Mouse (Mus musculus): ENCODE measurements around the gene Stum. TPM values are rescaled to one million over a fixed set of nuclear protein-coding genes. Genes with fewer than 3 reads are reported as not detected.

Stum gene
- polyA plus RNA-seq, 1 experiment from 2014 or later, result 4.3 TPM

DNA sequence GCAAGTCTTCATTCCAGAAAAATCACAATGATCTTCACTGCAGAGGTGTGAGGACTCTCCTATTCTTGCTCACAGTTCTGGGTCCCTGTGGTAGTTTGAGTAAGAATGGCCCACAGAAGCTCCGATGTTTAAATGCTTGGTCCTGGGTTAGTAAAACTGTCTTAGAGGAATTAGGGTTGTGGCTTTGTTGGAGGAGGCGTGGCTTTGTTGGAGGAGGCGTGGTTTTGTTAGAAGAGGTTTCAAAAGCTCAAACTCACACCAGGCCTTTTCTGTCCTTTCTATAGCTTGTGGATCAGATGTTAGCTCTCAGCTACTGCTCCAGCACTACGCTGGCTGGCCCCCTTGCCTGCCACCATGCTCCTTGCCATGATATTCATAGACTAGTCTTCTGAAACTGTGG is 27.6 kb upstream of the Stum start:
- no peak overlapping the region for H3K4me3 ChIP-seq
- H3K9me3 ChIP-seq, result no peaks in the 10 kb centered on the region
- no peak for ATAC-seq (ENCODE audit: low FRiP score)
- no peaks in the 10 kb centered on the region for H3K4me1 ChIP-seq (replicated peaks)
- no peak overlapping the region for H3K4me2 ChIP-seq
- no peak overlapping the region for H3K9ac ChIP-seq
- H3K36me3 ChIP-seq, result no peaks in the 10 kb centered on the region
- H3K27ac ChIP-seq, result no peak overlapping the region
- WGBS, result 63% methylated on average over 4 of the region's 4 CpGs
- H3K27me3 ChIP-seq, result no peaks in the 10 kb centered on the region

- ATAC-seq (ENCODE audit: low FRiP score), result no peak
- WGBS, result 63% methylated on average over 15 of the region's 15 CpGs
These were observed 27.1 kb upstream of the Stum start for GRCm38 (mm10) chr1:180510442-180510841.

DNA sequence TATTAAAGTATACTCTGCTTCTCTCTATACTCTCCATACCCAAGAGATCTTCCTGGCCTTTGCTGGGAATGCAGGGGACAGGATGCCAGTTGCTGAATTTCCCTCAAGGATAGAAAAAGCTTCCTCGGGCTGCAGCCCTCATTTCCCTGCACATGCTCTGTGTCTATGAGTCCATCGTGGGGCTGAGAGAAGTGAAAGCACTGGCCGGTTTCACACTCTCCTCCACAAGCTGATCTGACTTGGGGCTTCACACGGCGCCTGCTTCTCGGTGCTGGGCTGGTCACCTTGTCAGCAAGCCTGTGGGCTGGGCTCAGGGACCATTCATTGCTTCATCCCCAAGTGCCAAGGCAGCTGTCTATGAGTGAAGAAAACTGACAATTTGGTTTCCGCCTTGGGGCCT is 25.4 kb upstream of the Stum start:
- H3K27me3 ChIP-seq, result no peaks in the 10 kb centered on the region
- H3K4me3 ChIP-seq, result no peak overlapping the region
- no peaks in the 10 kb centered on the region for H3K4me1 ChIP-seq (replicated peaks)
- H3K4me2 ChIP-seq, result no peak overlapping the region
- no peaks in the 10 kb centered on the region for H3K36me3 ChIP-seq
- 77% methylated on average over 7 of the region's 7 CpGs for WGBS
- no peak for ATAC-seq (ENCODE audit: low FRiP score)
- H3K9ac ChIP-seq, result no peak overlapping the region
- H3K9me3 ChIP-seq, result no peaks in the 10 kb centered on the region
- no peak overlapping the region for H3K27ac ChIP-seq

More at GRCm38 (mm10) chr1:180510442-180510841, 27.1 kb upstream of the Stum start:
- H3K27ac ChIP-seq, result no peak overlapping the region
- no peaks in the 10 kb centered on the region for H3K9me3 ChIP-seq
- no peak overlapping the region for H3K4me2 ChIP-seq
- H3K27me3 ChIP-seq, result no peaks in the 10 kb centered on the region
- H3K4me3 ChIP-seq, result no peak overlapping the region
- no peaks in the 10 kb centered on the region for H3K4me1 ChIP-seq (replicated peaks)
- no peak overlapping the region for H3K9ac ChIP-seq
- no peaks in the 10 kb centered on the region for H3K36me3 ChIP-seq

DNA sequence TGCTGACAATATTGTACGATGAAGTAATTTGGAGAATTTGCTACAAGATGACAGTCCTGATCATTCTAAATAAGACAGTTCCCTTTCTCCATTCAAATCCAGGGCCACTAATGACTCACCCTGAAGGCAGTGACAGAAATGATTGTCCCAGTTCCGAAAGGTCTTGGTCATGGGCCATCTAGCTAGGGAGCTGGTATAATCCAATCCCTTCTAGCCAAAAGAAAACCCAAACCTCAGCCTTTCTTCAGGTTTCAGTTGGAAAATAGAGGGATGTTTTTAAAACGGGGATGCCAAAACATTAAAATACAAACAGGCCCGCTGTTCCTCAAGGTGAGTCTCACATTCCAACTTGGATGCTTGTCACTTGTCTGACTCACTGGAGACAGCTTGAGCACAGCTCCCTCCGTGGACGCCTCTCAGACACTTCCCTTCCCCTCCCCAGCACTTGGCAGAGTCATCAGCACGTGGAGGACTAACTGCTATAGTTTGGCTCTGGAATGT is 24.0 kb upstream of the Stum start:
- Histone ChIP-seq H3K4me2 (no peak overlapping the region), H3K27me3 (no peaks in the 10 kb centered on the region), H3K36me3 (no peaks in the 10 kb centered on the region), H3K9me3 (no peaks in the 10 kb centered on the region), H3K27ac (no peak overlapping the region), H3K9ac (no peak overlapping the region), H3K4me1 (replicated peaks) (no peaks in the 10 kb centered on the region), H3K4me3 (no peak overlapping the region)
- 85% methylated on average over 7 of the region's 7 CpGs for WGBS
- ATAC-seq (ENCODE audit: low FRiP score), result no peak

GRCm38 (mm10) chr1:180506341-180506740 is 23.0 kb upstream of the Stum start:
- no peaks in the 10 kb centered on the region for H3K9me3 ChIP-seq
- H3K36me3 ChIP-seq, result no peaks in the 10 kb centered on the region
- H3K4me1 ChIP-seq (replicated peaks), result no peaks in the 10 kb centered on the region
- H3K9ac ChIP-seq, result no peak overlapping the region
- H3K27ac ChIP-seq, result no peak overlapping the region
- 89% methylated on average over 7 of the region's 7 CpGs for WGBS
- H3K4me2 ChIP-seq, result no peak overlapping the region
- H3K27me3 ChIP-seq, result no peaks in the 10 kb centered on the region
- ATAC-seq (ENCODE audit: low FRiP score), result no peak
- no peak overlapping the region for H3K4me3 ChIP-seq

GRCm38 (mm10) chr1:180504899-180505298 is 21.6 kb upstream of the Stum start:
- Histone ChIP-seq H3K9ac (no peak overlapping the region), H3K9me3 (no peaks in the 10 kb centered on the region), H3K27ac (no peak overlapping the region), H3K36me3 (no peaks in the 10 kb centered on the region), H3K27me3 (no peaks in the 10 kb centered on the region), H3K4me3 (no peak overlapping the region), H3K4me2 (no peak overlapping the region), H3K4me1 (replicated peaks) (no peaks in the 10 kb centered on the region)
- ATAC-seq (ENCODE audit: low FRiP score), result no peak
- 78% methylated on average over 5 of the region's 5 CpGs for WGBS

- Histone ChIP-seq H3K4me1 (replicated peaks) (no peaks in the 10 kb centered on the region), H3K9me3 (no peaks in the 10 kb centered on the region), H3K9ac (no peak overlapping the region), H3K4me3 (no peak overlapping the region), H3K4me2 (no peak overlapping the region), H3K27ac (no peak overlapping the region), H3K36me3 (no peaks in the 10 kb centered on the region), H3K27me3 (no peaks in the 10 kb centered on the region)
- ATAC-seq (ENCODE audit: low FRiP score), result no peak
- 62% methylated on average over 5 of the region's 5 CpGs for WGBS
These were observed 20.2 kb upstream of the Stum start for GRCm38 (mm10) chr1:180503484-180503883.

GRCm38 (mm10) chr1:180502566-180502965 is 19.3 kb upstream of the Stum start:
- ATAC-seq (ENCODE audit: low FRiP score), result no peak
- H3K4me3 ChIP-seq, result no peak overlapping the region
- no peaks in the 10 kb centered on the region for H3K27me3 ChIP-seq
- H3K27ac ChIP-seq, result no peak overlapping the region
- no peaks in the 10 kb centered on the region for H3K4me1 ChIP-seq (replicated peaks)
- no peak overlapping the region for H3K4me2 ChIP-seq
- no peak overlapping the region for H3K9ac ChIP-seq
- H3K36me3 ChIP-seq, result no peaks in the 10 kb centered on the region
- no peaks in the 10 kb centered on the region for H3K9me3 ChIP-seq
- WGBS, result 72% methylated on average over 4 of the region's 4 CpGs

DNA sequence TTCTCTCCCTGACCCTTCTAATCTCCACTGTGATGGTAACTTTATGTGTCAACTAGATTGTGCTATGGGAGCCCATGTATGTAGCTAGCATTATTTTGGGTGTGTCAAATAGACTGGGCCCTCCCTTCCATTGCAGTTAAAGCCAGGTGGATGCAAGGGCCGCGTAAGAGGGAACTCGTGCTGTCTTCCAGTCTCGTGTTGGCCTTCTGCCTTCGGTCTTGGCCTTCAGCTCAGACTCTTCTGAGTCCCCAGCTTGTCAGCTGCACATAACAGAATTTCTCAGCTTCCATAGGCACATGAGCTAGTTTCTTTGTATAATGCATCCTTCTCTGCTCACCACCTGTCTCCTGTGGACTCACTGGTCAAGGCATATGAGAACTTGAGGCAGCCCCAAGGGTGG is 17.3 kb upstream of the Stum start:
- Histone ChIP-seq H3K36me3 (no peaks in the 10 kb centered on the region), H3K4me2 (no peak overlapping the region), H3K9ac (no peak overlapping the region), H3K27ac (no peak overlapping the region), H3K4me1 (replicated peaks) (no peaks in the 10 kb centered on the region), H3K9me3 (no peaks in the 10 kb centered on the region), H3K4me3 (no peak overlapping the region), H3K27me3 (no peaks in the 10 kb centered on the region)
- no peak for ATAC-seq (ENCODE audit: low FRiP score)
- 96% methylated on average over 5 of the region's 5 CpGs for WGBS

- Histone ChIP-seq H3K4me2 (no peak overlapping the region), H3K27me3 (no peaks in the 10 kb centered on the region), H3K9ac (no peak overlapping the region), H3K4me3 (no peak overlapping the region), H3K27ac (no peak overlapping the region), H3K36me3 (no peaks in the 10 kb centered on the region), H3K9me3 (no peaks in the 10 kb centered on the region), H3K4me1 (replicated peaks) (no peaks in the 10 kb centered on the region)
- WGBS, result 63% methylated on average over 4 of the region's 4 CpGs
- ATAC-seq (ENCODE audit: low FRiP score), result no peak
These were observed 16.9 kb upstream of the Stum start for GRCm38 (mm10) chr1:180500218-180500617.

- no peak for ATAC-seq (ENCODE audit: low FRiP score)
- Histone ChIP-seq H3K9ac (no peak overlapping the region), H3K36me3 (no peaks in the 10 kb centered on the region), H3K4me2 (no peak overlapping the region), H3K4me1 (replicated peaks) (no peaks in the 10 kb centered on the region), H3K27ac (no peak overlapping the region), H3K9me3 (no peaks in the 10 kb centered on the region), H3K27me3 (no peaks in the 10 kb centered on the region), H3K4me3 (no peak overlapping the region)
- WGBS, result 90% methylated on average over 3 of the region's 3 CpGs
These were observed 16.5 kb upstream of the Stum start for GRCm38 (mm10) chr1:180499766-180500165.

DNA sequence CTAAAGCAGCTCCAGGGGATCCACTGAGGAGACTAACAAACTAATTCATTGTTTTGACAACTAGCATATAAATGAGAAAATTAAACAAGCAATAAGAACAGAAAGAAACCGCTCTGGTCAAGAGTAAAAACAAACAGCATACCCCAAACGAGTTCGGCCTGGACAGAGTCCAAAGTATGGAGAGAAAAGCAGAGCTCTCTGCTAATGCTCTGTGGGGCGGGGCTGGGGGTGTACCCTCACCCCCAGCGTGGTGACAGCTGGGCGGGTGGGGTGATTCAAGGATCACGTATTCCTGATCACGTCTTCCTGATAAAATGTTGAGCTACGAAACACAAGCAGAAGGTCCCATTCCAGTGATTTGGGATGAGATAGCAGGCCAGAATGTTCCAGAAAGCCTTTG is 9.5 kb upstream of the Stum start:
- Histone ChIP-seq H3K4me3 (no peak overlapping the region), H3K27me3 (no peaks in the 10 kb centered on the region), H3K36me3 (no peaks in the 10 kb centered on the region), H3K4me1 (replicated peaks) (peaks cover 6% of the 10 kb centered on the region; the same call in 1 of the 2 replicates), H3K27ac (no peak overlapping the region), H3K9ac (no peak overlapping the region), H3K4me2 (no peak overlapping the region), H3K9me3 (no peaks in the 10 kb centered on the region)
- WGBS, result 70% methylated on average over 9 of the region's 9 CpGs
- ATAC-seq (ENCODE audit: low FRiP score), result no peak

DNA sequence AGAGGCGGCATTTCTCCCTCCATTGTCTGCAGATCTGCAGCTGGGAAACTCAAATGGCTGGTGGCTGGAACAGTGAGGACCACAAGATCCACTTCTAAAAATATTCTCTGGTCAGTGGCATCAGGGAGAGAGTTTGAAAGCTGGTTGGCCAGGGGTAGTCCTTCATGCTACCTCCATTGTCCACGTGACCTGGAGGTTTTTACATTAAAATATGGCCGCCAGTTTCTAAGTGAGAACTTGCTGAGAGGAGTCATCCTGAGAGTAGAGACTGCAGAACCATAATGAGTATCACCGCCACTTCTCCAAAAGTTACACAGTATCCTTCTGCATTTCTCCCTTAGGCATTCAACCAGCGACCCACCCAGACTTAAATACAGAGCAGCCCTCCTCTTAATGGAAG is 2.0 kb upstream of the Stum start:
- WGBS, result 87% methylated on average over 5 of the region's 5 CpGs
- no peak for ATAC-seq (ENCODE audit: low FRiP score)
- H3K4me3 ChIP-seq, result no peak overlapping the region

More for the DNA sequence above, 2.0 kb upstream of the Stum start:
- Histone ChIP-seq H3K9me3 (no peaks in the 10 kb centered on the region), H3K27ac (no peak overlapping the region), H3K4me1 (replicated peaks) (peaks cover 31% of the 10 kb centered on the region), H3K27me3 (peaks cover 48% of the 10 kb centered on the region), H3K4me2 (no peak overlapping the region), H3K36me3 (no peaks in the 10 kb centered on the region), H3K9ac (no peak overlapping the region)
